Mouse (Mus musculus): ENCODE data around the gene Clic3.

GRCm38 (mm10) chr2:25484901-25485647 lies 28.4 kb downstream of the Clic3 start:
- no peak for TF ChIP-seq CTCF (IDR thresholded peaks at IDR 0.05; ENCODE audit: borderline replicate concordance, control insufficient read depth, extremely low read depth, insufficient read depth, low read length, poor library complexity)
- TF ChIP-seq POLR2A (IDR thresholded peaks at IDR 0.05; ENCODE audit: control insufficient read depth, extremely low read depth, insufficient read depth, low read length, poor library complexity), result no peak

Data from thymus, adult 2 months (tissue).